Mouse (Mus musculus) myocyte (in vitro differentiated cells): Measurements from ENCODE around the gene Gper1.

ENCODE experiments used
- E2F4 ChIP-seq: IDR thresholded peaks from one replicate; pipeline ENCODE4 v1.6.1; 2011; ENCODE audit warnings: mild to moderate bottlenecking, control low read depth, moderate library complexity; ENCODE audit not compliant: insufficient read depth
- MAX ChIP-seq: IDR thresholded peaks from one replicate; pipeline ENCODE4 v1.6.1; 2011; ENCODE audit warnings: low read depth, mild to moderate bottlenecking, control low read depth
- MYOD1 ChIP-seq, 3 experiments: IDR thresholded peaks; one replicate each; pipeline ENCODE4 v1.6.1; 2011; ENCODE audit warnings: control low read depth in 2 of 3, low read depth in 2 of 3, mild to moderate bottlenecking in 2 of 3, moderate library complexity in 1 of 3; ENCODE audit not compliant: insufficient read length in 2 of 3, control insufficient read depth in 1 of 3
- POLR2A ChIP-seq: IDR thresholded peaks from one replicate; pipeline ENCODE4 v1.6.1; 2011; ENCODE audit warnings: low read depth, mild to moderate bottlenecking, control low read depth, moderate library complexity; ENCODE audit not compliant: insufficient read length
- SRF ChIP-seq: IDR thresholded peaks from one replicate; pipeline ENCODE4 v1.6.1; 2011; ENCODE audit warnings: low read depth; ENCODE audit not compliant: control insufficient read depth, insufficient read length
- TCF12 ChIP-seq: IDR thresholded peaks from one replicate; pipeline ENCODE4 v1.6.1; 2011; ENCODE audit warnings: mild to moderate bottlenecking, control low read depth; ENCODE audit not compliant: poor library complexity, insufficient read depth, severe bottlenecking
- USF1 ChIP-seq: IDR thresholded peaks from one replicate; pipeline ENCODE4 v1.6.1; 2011; ENCODE audit warnings: low read depth, mild to moderate bottlenecking, control low read depth, moderate library complexity

GRCm38 (mm10) chr5:139449161-139449791 is 26.3 kb downstream of the Gper1 start:
- TF ChIP-seq POLR2A (no peak), E2F4 (no peak), USF1 (no peak), MYOD1 (IDR thresholded peaks at IDR 0.05; ENCODE audit: control insufficient read depth in 1 of 3, insufficient read length in 2 of 3, low read depth in 2 of 3) (no peak), SRF (no peak), TCF12 (no peak), MAX (no peak)
